Mouse (Mus musculus) CH12.LX (cell line): ENCODE measurements around the gene D230025D16Rik. TPM values are rescaled to one million over a fixed set of nuclear protein-coding genes. Genes with fewer than 3 reads are reported as not detected.

Experiments used
- DNase-seq: peaks from one replicate; pipeline ENCODE4 v3.0.0-alpha.2; 2013; ENCODE audit errors: extremely low read depth
- H3K27ac ChIP-seq: 2 replicates; pipeline ENCODE4 v1.5.1; 2012; ENCODE audit warnings: low read depth, mild to moderate bottlenecking, control low read depth, moderate library complexity; ENCODE audit not compliant: insufficient read depth
- H3K27me3 ChIP-seq: replicated peaks from 2 replicates; pipeline ENCODE3; 2012; ENCODE audit warnings: inconsistent platforms
- H3K36me3 ChIP-seq, 2 experiments: replicated peaks in 1 of 2; 2 replicates each; pipeline versions ENCODE3 to v1.6.1; 2012; ENCODE audit warnings: inconsistent platforms in 1 of 2, low read length in 1 of 2, mild to moderate bottlenecking in 1 of 2, mixed read lengths in 1 of 2, moderate library complexity in 1 of 2; ENCODE audit not compliant: control insufficient read depth in 1 of 2, insufficient read depth in 1 of 2
- H3K4me1 ChIP-seq, 2 experiments: 2 replicates each; pipeline ENCODE4 v1.6.1; 2012; ENCODE audit warnings: inconsistent platforms in 1 of 2, moderate library complexity in 1 of 2; ENCODE audit not compliant: insufficient read depth in 2 of 2, control insufficient read depth in 1 of 2
- H3K4me2 ChIP-seq: 2 replicates; pipeline ENCODE4 v1.6.1; 2012; ENCODE audit warnings: low read depth, mild to moderate bottlenecking, control low read depth; ENCODE audit not compliant: poor library complexity, insufficient read depth, severe bottlenecking
- H3K4me3 ChIP-seq, 3 experiments: fragments of 150-350 bp in 1 of 3; sonication (generic) in 1 of 3; replicated peaks in 1 of 3; 2 replicates each; pipeline versions ENCODE3 to v1.5.1; 2011 to 2012; ENCODE audit warnings: low read depth in 2 of 3, low read length in 2 of 3, mild to moderate bottlenecking in 2 of 3, moderate library complexity in 2 of 3, control low read depth in 1 of 3, improper control_type of control experiment in 1 of 3, inconsistent platforms in 1 of 3, mixed read lengths in 1 of 3; ENCODE audit not compliant: poor library complexity in 1 of 3
- H3K79me2 ChIP-seq: replicated peaks from 2 replicates; pipeline ENCODE4 v1.6.1; 2012; ENCODE audit warnings: mild to moderate bottlenecking, moderate library complexity; ENCODE audit not compliant: control insufficient read depth, poor library complexity, insufficient read depth, severe bottlenecking; ENCODE audit errors: extremely low read depth
- H3K9ac ChIP-seq: 2 replicates; pipeline ENCODE4 v1.6.1; 2012; ENCODE audit warnings: low read depth, mild to moderate bottlenecking, control low read depth, moderate library complexity; ENCODE audit not compliant: insufficient read depth
- H3K9me3 ChIP-seq: replicated peaks from 2 replicates; pipeline ENCODE3; 2012; ENCODE audit warnings: low read length, inconsistent platforms, mixed read lengths
- BHLHE40 ChIP-seq: IDR thresholded peaks from 2 replicates; pipeline ENCODE4 v1.6.1; 2011; ENCODE audit warnings: mild to moderate bottlenecking, low read depth, low read length, improper control_type of control experiment
- CHD1 ChIP-seq: IDR thresholded peaks from 2 replicates; pipeline ENCODE4 v1.6.1; 2012; ENCODE audit warnings: low read depth, low read length, improper control_type of control experiment, inconsistent platforms
- EP300 ChIP-seq: IDR thresholded peaks from 2 replicates; pipeline ENCODE4 v1.6.1; 2011; ENCODE audit warnings: low read length, improper control_type of control experiment
- IRF4 ChIP-seq: IDR thresholded peaks from 2 replicates; pipeline ENCODE4 v1.6.1; 2014; ENCODE audit warnings: low read depth, mild to moderate bottlenecking, inconsistent platforms, low read length, improper control_type of control experiment
- MAZ ChIP-seq: IDR thresholded peaks from 2 replicates; pipeline ENCODE4 v1.6.1; 2012; ENCODE audit warnings: low read depth, mild to moderate bottlenecking, inconsistent platforms, low read length, improper control_type of control experiment, moderate library complexity
- MEF2A ChIP-seq: IDR thresholded peaks from 2 replicates; pipeline ENCODE4 v1.6.1; 2014; ENCODE audit warnings: low read depth, mild to moderate bottlenecking, inconsistent platforms, low read length, improper control_type of control experiment, borderline replicate concordance
- MXI1 ChIP-seq: IDR thresholded peaks from 2 replicates; pipeline ENCODE4 v1.6.1; 2011; ENCODE audit warnings: mild to moderate bottlenecking, low read depth, low read length, improper control_type of control experiment
- MYC ChIP-seq: IDR thresholded peaks from 2 replicates; pipeline ENCODE4 v1.6.1; 2011; ENCODE audit warnings: low read depth, mild to moderate bottlenecking, improper control_type of control experiment, low read length
- POLR2A ChIP-seq: IDR thresholded peaks from 2 replicates; pipeline ENCODE4 v1.6.1; 2011; ENCODE audit warnings: low read depth, mild to moderate bottlenecking, improper control_type of control experiment, low read length
- RAD21 ChIP-seq: IDR thresholded peaks from 2 replicates; pipeline ENCODE4 v1.6.1; 2011; ENCODE audit warnings: low read depth, mild to moderate bottlenecking, low read length, improper control_type of control experiment, moderate library complexity
- SIN3A ChIP-seq: IDR thresholded peaks from 2 replicates; pipeline ENCODE4 v1.6.1; 2012; ENCODE audit warnings: low read length, improper control_type of control experiment, inconsistent platforms
- TCF12 ChIP-seq: IDR thresholded peaks from 2 replicates; pipeline ENCODE4 v1.6.1; 2014; ENCODE audit warnings: low read depth, mild to moderate bottlenecking, inconsistent platforms, low read length, improper control_type of control experiment
- USF1 ChIP-seq: IDR thresholded peaks from 2 replicates; pipeline ENCODE4 v1.6.1; 2014; ENCODE audit warnings: low read depth, mild to moderate bottlenecking, inconsistent platforms, low read length, improper control_type of control experiment
- USF2 ChIP-seq: conservative IDR thresholded peaks from 2 replicates; pipeline ENCODE4 v1.6.1; 2011; ENCODE audit warnings: low read depth, low read length, improper control_type of control experiment
- ZKSCAN1 ChIP-seq: IDR thresholded peaks from 2 replicates; pipeline ENCODE4 v1.6.1; 2012; ENCODE audit warnings: low read depth, inconsistent platforms, low read length, improper control_type of control experiment, borderline replicate concordance
- ZMIZ1 ChIP-seq: IDR thresholded peaks from 2 replicates; pipeline ENCODE4 v1.6.1; 2012; ENCODE audit warnings: low read depth, mild to moderate bottlenecking, inconsistent platforms, low read length, improper control_type of control experiment
- dilution Hi-C: fragments of 300-500 bp; cut with MboI; formaldehyde crosslinking; loops from 2 replicates; pipeline ENCODE4 v1.14.3; 2020; ENCODE audit warnings: low sequenced_read_pairs; ENCODE audit not compliant: extremely low pct_unique_long_range_greater_than_20kb, extremely low pct_ligation_motif_present
- in situ Hi-C: fragments of 300-500 bp; cut with MboI; formaldehyde crosslinking; loops from 3 replicates; pipeline ENCODE4 v1.14.3; 2019; ENCODE audit warnings: low sequenced_read_pairs, low pct_ligation_motif_present, low pct_unique_long_range_greater_than_20kb, mixed read lengths
- polyA plus RNA-seq: library from polyadenylated mRNA; unstranded; fragments of >175 nt; gene quantifications from 2 replicates; pipeline ENCODE4 v1.2.1, GENCODE M21; 2012; ENCODE audit warnings: low read depth; ENCODE audit not compliant: insufficient read length
- total RNA-seq, 2 experiments: library from RNA; depleted of rRNA; stranded (reverse); fragments of 300-350 nt in 1 of 2; fragments of >200 nt in 1 of 2; gene quantifications; 2 replicates each; pipeline ENCODE4 v1.2.3; 2012 to 2014

The D230025D16Rik gene
- total and polyA plus RNA-seq, 3 experiments = 10.7 to 21.5 (median 14.0) TPM

DNA sequence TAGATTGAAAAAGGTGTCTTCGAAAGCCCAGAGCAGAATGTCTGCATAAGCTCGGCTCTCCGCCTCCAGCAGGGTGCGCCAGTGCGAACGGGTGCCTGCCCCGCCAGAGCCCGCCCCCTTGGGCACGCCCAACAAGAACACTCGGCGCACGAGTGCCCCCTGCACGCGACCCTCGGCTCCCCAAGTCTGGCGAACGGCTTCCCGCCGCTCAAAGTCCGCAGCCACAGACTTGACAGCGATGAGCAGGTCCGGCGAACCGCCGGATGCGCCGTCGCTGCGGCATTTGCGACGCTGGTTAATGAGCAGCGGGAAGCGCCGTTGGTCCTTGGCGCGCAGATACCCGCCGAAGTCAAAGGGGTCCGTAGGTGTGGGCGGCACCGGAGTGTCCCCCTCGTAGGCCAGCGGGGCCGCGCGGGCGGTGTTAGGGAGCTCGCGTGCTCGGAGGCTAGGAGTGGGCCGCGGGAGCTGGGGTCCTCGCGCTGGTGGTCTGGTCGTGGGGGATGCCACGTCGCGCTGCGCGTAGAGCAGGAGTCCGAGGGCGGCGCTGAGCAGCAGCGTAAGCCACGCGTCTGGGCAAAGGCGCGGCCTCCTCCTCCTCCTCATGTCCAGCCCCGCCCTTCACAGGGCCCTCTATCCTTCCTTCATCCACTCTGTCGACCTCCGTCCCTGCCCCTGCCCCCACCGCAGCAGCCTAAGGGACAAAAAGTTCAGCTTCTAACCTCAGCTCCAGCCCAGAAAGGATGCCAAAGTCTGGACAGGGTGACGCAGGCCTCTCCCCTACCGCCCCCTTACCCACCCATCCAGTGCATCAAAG, 29.4 kb downstream of the D230025D16Rik start (continued):
- no peak for TF ChIP-seq ZKSCAN1
- TF ChIP-seq BHLHE40 = peak; percentile 91
- TF ChIP-seq POLR2A = peak; percentile 64
- no peak for TF ChIP-seq MEF2A
- TF ChIP-seq SIN3A = peak; percentile 47; the same call in 1 of the 2 replicates

GRCm38 (mm10) chr8:105254966-105255350, 30.0 kb downstream of the D230025D16Rik start, which contains the start of gene B3gnt9:
Gene B3gnt9 (minus strand): TSS chr8:105255153.
- no peak for TF ChIP-seq IRF4
- TF ChIP-seq BHLHE40 = peak; percentile 67
- TF ChIP-seq TCF12 = no peak
- peak; percentile 68 for TF ChIP-seq USF2
- TF ChIP-seq USF1 = peak; percentile 83
- peak; percentile 72 for TF ChIP-seq MXI1
- TF ChIP-seq MAZ = peak; percentile 4
- no peak for TF ChIP-seq MYC
- no peak for TF ChIP-seq RAD21
- TF ChIP-seq EP300 = no peak
- no peak for TF ChIP-seq ZMIZ1
- TF ChIP-seq CHD1 = no peak
- TF ChIP-seq, all 38 proteins: peak for 5
- H3K4me1 ChIP-seq = peaks cover 12 to 29% of the 10 kb centered on the region in 2 experiments
- H3K27me3 ChIP-seq = no peaks in the 10 kb centered on the region
- H3K9ac ChIP-seq = peak within 1 kb of the TSS; percentile 22
- peaks cover 43 to 85% of the 10 kb centered on the region in 2 experiments for H3K36me3 ChIP-seq
- peak within 1 kb of the TSS; percentile 69 for H3K4me2 ChIP-seq
- dilution Hi-C loops (no loop called here), in situ Hi-C loops (loop anchor here (5.0 kb wide), 1 partner anchor 37 kb away; no protein-coding TSS in a partner anchor)
- H3K27ac ChIP-seq = peak within 1 kb of the TSS; percentile 18
- no peaks in the 10 kb centered on the region for H3K9me3 ChIP-seq
- no peaks in the 10 kb centered on the region for H3K79me2 ChIP-seq
- DNase-seq = no peak
- H3K4me3 ChIP-seq = peak within 1 kb of the TSS; percentile 41 to 86 (median 53)
